Mouse (Mus musculus) heart, embryonic 12.5 days (tissue): ENCODE results near the gene 4930442H23Rik. TPM values are rescaled to one million over a fixed set of nuclear protein-coding genes. Genes with fewer than 3 reads are reported as not detected.
A peak's percentile ranks its signal among the peaks of the same experiment; 100 is the strongest.
"Not testable (repeated sequence)": the region's sequence is repeated elsewhere in the genome, so short reads cannot be mapped to it uniquely, and the experiment has no call there.

Source experiments
- ATAC-seq: fragments of 200-750 bp; cut with Nextera tagmentation; 2 replicates; pipeline ENCODE4 v1.8.0; 2017; ENCODE audit warnings: moderate TSS enrichment, moderate library complexity; ENCODE audit not compliant: insufficient number of reproducible peaks, low FRiP score
- H3K27ac ChIP-seq: fragments of 300-500 bp; sonication (generic); 2 replicates; pipeline ENCODE4 v1.5.1; 2016; ENCODE audit warnings: mild to moderate bottlenecking, moderate library complexity; ENCODE audit not compliant: poor library complexity, severe bottlenecking
- H3K27me3 ChIP-seq: fragments of 300-500 bp; sonication (generic); replicated peaks from 2 replicates; pipeline ENCODE4 v1.6.1; 2016; ENCODE audit warnings: mild to moderate bottlenecking, moderate library complexity
- H3K36me3 ChIP-seq: fragments of 300-500 bp; sonication (generic); 2 replicates; pipeline ENCODE4 v1.6.1; 2016; ENCODE audit warnings: mild to moderate bottlenecking, moderate library complexity
- H3K4me1 ChIP-seq: fragments of 300-500 bp; sonication (generic); replicated peaks from 2 replicates; pipeline ENCODE4 v1.6.1; 2016; ENCODE audit warnings: mild to moderate bottlenecking
- H3K4me2 ChIP-seq: fragments of 300-500 bp; sonication (generic); 2 replicates; pipeline ENCODE4 v1.6.1; 2016; ENCODE audit warnings: mild to moderate bottlenecking, moderate library complexity
- H3K4me3 ChIP-seq: fragments of 300-500 bp; sonication (generic); 2 replicates; pipeline ENCODE4 v1.5.1; 2016; ENCODE audit warnings: mild to moderate bottlenecking
- H3K9ac ChIP-seq: fragments of 300-500 bp; sonication (generic); 2 replicates; pipeline ENCODE4 v1.6.1; 2016; ENCODE audit warnings: mild to moderate bottlenecking, moderate library complexity
- H3K9me3 ChIP-seq: fragments of 300-500 bp; sonication (generic); replicated peaks from 2 replicates; pipeline ENCODE4 v1.6.1; 2016; ENCODE audit warnings: mild to moderate bottlenecking, moderate library complexity
- WGBS: fragments of 180-500 bp; shearing (Covaris S2); methylation state at CpG from one replicate; pipeline ENCODE4 v1.1.7; 2016; 5-methylcytosine and 5-hydroxymethylcytosine counted together
- polyA plus RNA-seq: library from polyadenylated mRNA; unstranded; fragments of >200 nt; fragmentation: Nextera tagmentation; extraction: Ambion mirVana; gene quantifications from 2 replicates; pipeline ENCODE4 v1.2.1, GENCODE M21; 2016

The 4930442H23Rik gene
- 0.18 TPM in 1 of 2 replicates, not detected in the other for polyA plus RNA-seq

GRCm38 (mm10) chr10:81183805-81184204 lies at the start of gene 4930442H23Rik:
Gene 4930442H23Rik (minus strand): TSS chr10:81183849.
- H3K36me3 ChIP-seq, result peaks cover 75% of the 10 kb centered on the region
- 67% methylated on average over 5 of the region's 5 CpGs for WGBS
- H3K27ac ChIP-seq, result peak within 1 kb of the TSS; percentile 91
- peak within 1 kb of the TSS; percentile 77 for H3K4me3 ChIP-seq
- H3K4me1 ChIP-seq, result peaks cover 57% of the 10 kb centered on the region
- H3K9me3 ChIP-seq, result no peaks in the 10 kb centered on the region
- ATAC-seq, result no peak
- H3K9ac ChIP-seq, result peak within 1 kb of the TSS; percentile 77
- H3K4me2 ChIP-seq, result peak within 1 kb of the TSS; percentile 80
- no peaks in the 10 kb centered on the region for H3K27me3 ChIP-seq

- H3K9ac ChIP-seq, result peak overlapping the region; percentile 86
- peaks cover 22% of the 10 kb centered on the region for H3K4me1 ChIP-seq
- no peaks in the 10 kb centered on the region for H3K36me3 ChIP-seq
- ATAC-seq, result peak; percentile 68
- peak overlapping the region; percentile 71 for H3K4me3 ChIP-seq
- 2% methylated on average over 22 of the region's 28 CpGs for WGBS
- H3K27me3 ChIP-seq, result peaks cover 53% of the 10 kb centered on the region
- H3K9me3 ChIP-seq, result no peaks in the 10 kb centered on the region
- H3K4me2 ChIP-seq, result peak overlapping the region; percentile 78
- 0 out of 2 replicates have a peak overlapping the region, but pooled peaks have one; percentile 13 for H3K27ac ChIP-seq
Measured at GRCm38 (mm10) chr10:81233226-81233585, 49.6 kb upstream of the 4930442H23Rik start.

GRCm38 (mm10) chr10:81232580-81233225 lies 49.1 kb upstream of the 4930442H23Rik start, which contains the start of gene Zfr2:
Gene Zfr2 (plus strand): TSS chr10:81233155.
- WGBS, result 5% methylated on average over 29 of the region's 29 CpGs
- H3K27ac ChIP-seq, result 0 out of 2 replicates have a peak within 1 kb of the TSS, but pooled peaks have one; percentile 13
- ATAC-seq, result peak; percentile 83
- H3K36me3 ChIP-seq, result no peaks in the 10 kb centered on the region
- peak within 1 kb of the TSS; percentile 86 for H3K9ac ChIP-seq
- no peaks in the 10 kb centered on the region for H3K9me3 ChIP-seq
- H3K4me2 ChIP-seq, result peak within 1 kb of the TSS; percentile 78
- peak within 1 kb of the TSS; percentile 71 for H3K4me3 ChIP-seq
- peaks cover 22% of the 10 kb centered on the region for H3K4me1 ChIP-seq
- H3K27me3 ChIP-seq, result peaks cover 52% of the 10 kb centered on the region

- Histone ChIP-seq H3K4me2 (no peak overlapping the region), H3K9ac (no peak overlapping the region), H3K27me3 (peaks cover 40% of the 10 kb centered on the region), H3K4me1 (peaks cover 22% of the 10 kb centered on the region), H3K36me3 (no peaks in the 10 kb centered on the region), H3K9me3 (no peaks in the 10 kb centered on the region), H3K4me3 (no peak overlapping the region), H3K27ac (no peak overlapping the region)
- 49% methylated on average over 7 of the region's 7 CpGs for WGBS
- no peak for ATAC-seq
Measured at GRCm38 (mm10) chr10:81231436-81231835, 47.8 kb upstream of the 4930442H23Rik start.

GRCm38 (mm10) chr10:81230438-81231332 lies 47.0 kb upstream of the 4930442H23Rik start, which contains the start of gene Atcay:
Gene Atcay (minus strand): TSS chr10:81230833.
- Histone ChIP-seq H3K9ac (no peak within 1 kb of the TSS), H3K27ac (no peak within 1 kb of the TSS), H3K4me2 (peak within 1 kb of the TSS; percentile 58), H3K4me3 (peak within 1 kb of the TSS; percentile 15), H3K9me3 (no peaks in the 10 kb centered on the region), H3K4me1 (peaks cover 22% of the 10 kb centered on the region), H3K36me3 (no peaks in the 10 kb centered on the region), H3K27me3 (peaks cover 37% of the 10 kb centered on the region)
- 14% methylated on average over 27 of the region's 27 CpGs for WGBS
- no peak for ATAC-seq

- Histone ChIP-seq H3K9ac (no peak overlapping the region), H3K9me3 (no peaks in the 10 kb centered on the region), H3K27me3 (peaks cover 37% of the 10 kb centered on the region), H3K4me2 (peak overlapping the region; percentile 58), H3K27ac (no peak overlapping the region), H3K4me1 (peaks cover 22% of the 10 kb centered on the region), H3K36me3 (no peaks in the 10 kb centered on the region), H3K4me3 (peak overlapping the region; percentile 15)
- ATAC-seq, result no peak
- 9% methylated on average over 20 of the region's 20 CpGs for WGBS
Measured at GRCm38 (mm10) chr10:81229735-81230437, 46.2 kb upstream of the 4930442H23Rik start.

GRCm38 (mm10) chr10:81223731-81224130 lies 40.1 kb upstream of the 4930442H23Rik start:
- not testable (repeated sequence) for H3K4me1 ChIP-seq, H3K36me3 ChIP-seq, H3K4me2 ChIP-seq, H3K9me3 ChIP-seq, H3K9ac ChIP-seq, ATAC-seq, H3K27ac ChIP-seq, H3K4me3 ChIP-seq
- peaks cover 24% of the 10 kb centered on the region for H3K27me3 ChIP-seq
- WGBS, result 44% methylated on average over 2 of the region's 2 CpGs

GRCm38 (mm10) chr10:81221402-81222015 lies 37.9 kb upstream of the 4930442H23Rik start:
- Histone ChIP-seq H3K4me2 (no peak overlapping the region), H3K27ac (no peak overlapping the region), H3K36me3 (no peaks in the 10 kb centered on the region), H3K27me3 (peaks cover 19% of the 10 kb centered on the region), H3K4me3 (no peak overlapping the region), H3K4me1 (0 out of 2 replicates have a peak, but pooled peaks cover 2% of the 10 kb centered on the region), H3K9ac (no peak overlapping the region), H3K9me3 (no peaks in the 10 kb centered on the region)
- 79% methylated on average over 5 of the region's 5 CpGs for WGBS
- ATAC-seq, result no peak

- ATAC-seq, result peak; percentile 61; the same call in 1 of the 2 replicates
- Histone ChIP-seq H3K9ac (no peak overlapping the region), H3K27ac (no peak overlapping the region), H3K27me3 (peaks cover 24% of the 10 kb centered on the region), H3K4me1 (peaks cover 5% of the 10 kb centered on the region; the same call in 1 of the 2 replicates), H3K9me3 (no peaks in the 10 kb centered on the region), H3K4me2 (no peak overlapping the region), H3K4me3 (no peak overlapping the region), H3K36me3 (no peaks in the 10 kb centered on the region)
- WGBS, result 31% methylated on average over 7 of the region's 7 CpGs
Measured at GRCm38 (mm10) chr10:81217964-81218363, 34.3 kb upstream of the 4930442H23Rik start.

- not testable (repeated sequence) for H3K4me1 ChIP-seq
Measured at GRCm38 (mm10) chr10:81217267-81217666, 33.6 kb upstream of the 4930442H23Rik start.

More at GRCm38 (mm10) chr10:81217267-81217666, 33.6 kb upstream of the 4930442H23Rik start:
- not testable (repeated sequence) for H3K9ac ChIP-seq, H3K4me2 ChIP-seq, H3K4me3 ChIP-seq, H3K9me3 ChIP-seq, H3K27ac ChIP-seq, H3K36me3 ChIP-seq, ATAC-seq
- H3K27me3 ChIP-seq, result peaks cover 24% of the 10 kb centered on the region
- WGBS, result 28% methylated on average over 1 of the region's 1 CpGs
